In genomic region chr6:99968889-99969288, GRCm38 (mm10) we compare ENCODE assay signal across 8 mouse cellular contexts.
DNase-seq lines count a peak whose midpoint lies in the region; ATAC-seq lines count a peak whose summit lies in the region.

No protein-coding gene starts in this region.

- DNase-seq in 3134 (ENCODE audit: extremely low read depth, insufficient read length, low spot score): peak; percentile 52
- peak; percentile 56 for DNase-seq in adrenal gland, postnatal 25 days
- peak; percentile 59 to 72 for DNase-seq in frontal cortex, postnatal 10 days (ENCODE audit: low spot score in 2 of 2)
- DNase-seq in layer of hippocampus, adult 18-20 months (ENCODE audit: low spot score in 2 of 2): peak; percentile 88 to 95
- peak; percentile 26 to 48 for DNase-seq in lung, postnatal 4 days
- DNase-seq in thymus, adult 18-20 months: no peak
- no peak for DNase-seq in T-cell, adult 2 months (ENCODE audit: low spot score)

- no peak for ATAC-seq in monocyte, adult 5-6 weeks (replicated peaks; ENCODE audit: insufficient number of reproducible peaks, low FRiP score, low TSS enrichment, poor library complexity, severe bottlenecking)

Comparison
In these comparisons a context has a peak if more than half of its experiments do, and no peak if none do; other contexts are left out.
1. DNase-seq: peak in 3134 (single experiment), adrenal gland, postnatal 25 days (single experiment), frontal cortex, postnatal 10 days (2 of 2), layer of hippocampus, adult 18-20 months (2 of 2) and lung, postnatal 4 days (2 of 2); none in thymus, adult 18-20 months (0 of 2) and T-cell, adult 2 months (single experiment).